Mouse (Mus musculus) midbrain, postnatal 0 days (tissue): Measurements from ENCODE around the gene Limd1. TPM values are rescaled to one million over a fixed set of nuclear protein-coding genes. Genes with fewer than 3 reads are reported as not detected.

Source experiments
- ATAC-seq: fragments of 200-750 bp; cut with Nextera tagmentation; 2 replicates; pipeline ENCODE4 v1.8.0; 2017; ENCODE audit warnings: moderate number of reproducible peaks, mild to moderate bottlenecking, moderate TSS enrichment, moderate library complexity; ENCODE audit not compliant: low FRiP score
- DNase-seq: peaks from one replicate; pipeline ENCODE4 v3.0.0-alpha.2; 2015; ENCODE audit warnings: low spot score
- H3K27ac ChIP-seq: fragments of 300-500 bp; sonication (generic); 2 replicates; pipeline ENCODE4 v1.5.1; 2014; ENCODE audit warnings: low read depth, mild to moderate bottlenecking, low read length, mixed read lengths
- H3K27me3 ChIP-seq: fragments of 300-500 bp; sonication (generic); 2 replicates; pipeline ENCODE4 v1.6.1; 2014; ENCODE audit warnings: low read length, control low read depth, mixed read lengths; ENCODE audit not compliant: insufficient read depth
- H3K36me3 ChIP-seq: fragments of 300-500 bp; sonication (generic); 2 replicates; pipeline ENCODE4 v1.6.1; 2014; ENCODE audit warnings: low read length, control low read depth, mixed read lengths; ENCODE audit not compliant: insufficient read depth
- H3K4me1 ChIP-seq: fragments of 300-500 bp; sonication (generic); 2 replicates; pipeline ENCODE4 v1.6.1; 2014; ENCODE audit warnings: mild to moderate bottlenecking, control low read depth, antibody characterized with exemption, low read length, mixed read lengths; ENCODE audit not compliant: insufficient read depth
- H3K4me2 ChIP-seq: fragments of 300-500 bp; sonication (generic); 2 replicates; pipeline ENCODE4 v1.6.1; 2014; ENCODE audit warnings: low read depth, mild to moderate bottlenecking, low read length, mixed read lengths; ENCODE audit not compliant: poor library complexity, severe bottlenecking
- H3K4me3 ChIP-seq: fragments of 300-500 bp; sonication (generic); 2 replicates; pipeline ENCODE4 v1.5.1; 2014; ENCODE audit warnings: low read depth, mild to moderate bottlenecking, low read length, moderate library complexity
- H3K9ac ChIP-seq: fragments of 300-500 bp; sonication (generic); replicated peaks from 2 replicates; pipeline ENCODE4 v1.6.1; 2014; ENCODE audit warnings: mild to moderate bottlenecking, low read length, moderate library complexity, mixed read lengths; ENCODE audit not compliant: poor library complexity, severe bottlenecking
- H3K9me3 ChIP-seq: fragments of 300-500 bp; sonication (generic); 2 replicates; pipeline ENCODE4 v1.6.1; 2016; ENCODE audit warnings: low read length, control low read depth
- CTCF ChIP-seq: IDR thresholded peaks from 2 replicates; pipeline ENCODE4 v1.5.1; 2016; ENCODE audit warnings: antibody characterized with exemption, mild to moderate bottlenecking
- WGBS: fragments of 180-500 bp; shearing (Covaris S2); extraction: QIAGEN DNeasy Blood & Tissue Kit; methylation state at CpG from one replicate; pipeline ENCODE4 v1.1.7; 2014; 5-methylcytosine and 5-hydroxymethylcytosine counted together
- polyA plus RNA-seq: library from polyadenylated mRNA; unstranded; fragments of >200 nt; fragmentation: Nextera tagmentation; extraction: Ambion mirVana; gene quantifications from 2 replicates; pipeline ENCODE4 v1.2.1, GENCODE M21; 2015
- total RNA-seq: library from RNA; depleted of rRNA; stranded (reverse); fragments of >200 nt; gene quantifications from 2 replicates; pipeline ENCODE4 v1.2.3, GENCODE M21; 2014

Limd1 gene
- total and polyA plus RNA-seq, 2 experiments from 2014 or later = 7.9 to 27.5 TPM

GRCm38 (mm10) chr9:123468406-123469085 lies 10.0 kb upstream of the Limd1 start:
- H3K9ac ChIP-seq = no peak overlapping the region
- no peaks in the 10 kb centered on the region for H3K27me3 ChIP-seq
- TF ChIP-seq CTCF = no peak
- no peak overlapping the region for H3K4me2 ChIP-seq
- H3K9me3 ChIP-seq = no peaks in the 10 kb centered on the region
- ATAC-seq = no peak
- no peak overlapping the region for H3K27ac ChIP-seq
- DNase-seq = no peak
- no peaks in the 10 kb centered on the region for H3K4me1 ChIP-seq
- 63% methylated on average over 5 of the region's 5 CpGs for WGBS
- no peaks in the 10 kb centered on the region for H3K36me3 ChIP-seq
- H3K4me3 ChIP-seq = no peak overlapping the region

GRCm38 (mm10) chr9:123469087-123469486 lies 9.4 kb upstream of the Limd1 start:
- Histone ChIP-seq H3K27me3 (no peaks in the 10 kb centered on the region), H3K9ac (no peak overlapping the region), H3K4me3 (no peak overlapping the region), H3K36me3 (no peaks in the 10 kb centered on the region), H3K27ac (no peak overlapping the region), H3K4me2 (no peak overlapping the region), H3K4me1 (no peaks in the 10 kb centered on the region), H3K9me3 (no peaks in the 10 kb centered on the region)
- ATAC-seq = no peak
- no peak for DNase-seq
- no peak for TF ChIP-seq CTCF

- DNase-seq (no peak), ATAC-seq (no peak)
- Histone ChIP-seq H3K27me3 (no peaks in the 10 kb centered on the region), H3K4me3 (no peak overlapping the region), H3K4me2 (no peak overlapping the region), H3K4me1 (no peaks in the 10 kb centered on the region), H3K9me3 (no peaks in the 10 kb centered on the region), H3K9ac (no peak overlapping the region), H3K36me3 (no peaks in the 10 kb centered on the region), H3K27ac (no peak overlapping the region)
- TF ChIP-seq CTCF = no peak
Observed at GRCm38 (mm10) chr9:123473377-123473776, 5.1 kb upstream of the Limd1 start.

GRCm38 (mm10) chr9:123475569-123475968 lies 2.9 kb upstream of the Limd1 start:
- H3K27me3 ChIP-seq = no peaks in the 10 kb centered on the region
- no peak overlapping the region for H3K4me3 ChIP-seq
- TF ChIP-seq CTCF = no peak
- no peak overlapping the region for H3K27ac ChIP-seq
- H3K9ac ChIP-seq = no peak overlapping the region
- DNase-seq (no peak), ATAC-seq (no peak)
- H3K4me2 ChIP-seq = no peak overlapping the region
- no peaks in the 10 kb centered on the region; the same call in 1 of the 2 replicates for H3K4me1 ChIP-seq
- no peaks in the 10 kb centered on the region for H3K9me3 ChIP-seq
- H3K36me3 ChIP-seq = no peaks in the 10 kb centered on the region
- 79% methylated on average over 1 of the region's 1 CpGs for WGBS

GRCm38 (mm10) chr9:123478031-123478585 lies 398 bp upstream of the Limd1 start:
- H3K4me3 ChIP-seq = peak overlapping the region; percentile 48
- 1% methylated on average over 20 of the region's 29 CpGs for WGBS
- no peaks in the 10 kb centered on the region; the same call in 1 of the 2 replicates for H3K4me1 ChIP-seq
- DNase-seq = peak; percentile 50
- 0 out of 2 replicates have a peak, but pooled peaks have one; percentile 38 for TF ChIP-seq CTCF
- peak overlapping the region; percentile 70 for H3K4me2 ChIP-seq
- no peaks in the 10 kb centered on the region for H3K36me3 ChIP-seq
- H3K27me3 ChIP-seq = no peaks in the 10 kb centered on the region
- peak; percentile 48 for ATAC-seq
- no peak overlapping the region for H3K9ac ChIP-seq
- H3K9me3 ChIP-seq = no peaks in the 10 kb centered on the region
- H3K27ac ChIP-seq = no peak overlapping the region

- 22% methylated on average over 17 of the region's 17 CpGs for WGBS
- ATAC-seq (no peak), DNase-seq (no peak)
- Histone ChIP-seq H3K4me1 (no peaks in the 10 kb centered on the region; the same call in 1 of the 2 replicates), H3K9ac (no peak overlapping the region), H3K27me3 (no peaks in the 10 kb centered on the region), H3K4me3 (peak overlapping the region; percentile 48), H3K9me3 (no peaks in the 10 kb centered on the region), H3K27ac (no peak overlapping the region), H3K4me2 (peak overlapping the region; percentile 70), H3K36me3 (no peaks in the 10 kb centered on the region)
- no peak for TF ChIP-seq CTCF
Observed at GRCm38 (mm10) chr9:123479196-123479669, 727 bp downstream of the Limd1 start.
